Mouse (Mus musculus) cerebellum, adult 2 months (tissue): ENCODE results near the gene H2-Ob.

Source experiments
- CTCF ChIP-seq: fragments of 200-500 bp; IDR thresholded peaks from 2 replicates; pipeline ENCODE4 v1.5.1; 2011; ENCODE audit warnings: low read depth, mild to moderate bottlenecking, control low read depth, low read length, moderate library complexity, borderline replicate concordance; ENCODE audit not compliant: insufficient read depth
- POLR2A ChIP-seq: fragments of 200-500 bp; IDR thresholded peaks from 2 replicates; pipeline ENCODE4 v1.6.1; 2011; ENCODE audit warnings: low read length, control low read depth, borderline replicate concordance; ENCODE audit not compliant: insufficient read depth

- TF ChIP-seq CTCF (no peak), POLR2A (no peak)
Observed at GRCm38 (mm10) chr17:34200772-34201505, 37.8 kb upstream of the H2-Ob start.
